Mouse (Mus musculus) intestine, embryonic 15.5 days (tissue): ENCODE measurements around the gene Gphn. TPM values are rescaled to one million over a fixed set of nuclear protein-coding genes. Genes with fewer than 3 reads are reported as not detected.
"Not testable (repeated sequence)": the region's sequence is repeated elsewhere in the genome, so short reads cannot be mapped to it uniquely, and the experiment has no call there.

Source experiments
- ATAC-seq: fragments of 200-750 bp; cut with Nextera tagmentation; 2 replicates; pipeline ENCODE4 v1.8.0; 2017; ENCODE audit warnings: moderate TSS enrichment, moderate library complexity
- H3K27ac ChIP-seq: fragments of 300-500 bp; sonication (generic); 2 replicates; pipeline ENCODE4 v1.5.1; 2015; ENCODE audit warnings: mild to moderate bottlenecking, inconsistent platforms
- H3K27me3 ChIP-seq: fragments of 300-500 bp; sonication (generic); replicated peaks from 2 replicates; pipeline ENCODE4 v1.6.1; 2015; ENCODE audit warnings: inconsistent platforms
- H3K36me3 ChIP-seq: fragments of 300-500 bp; sonication (generic); 2 replicates; pipeline ENCODE4 v1.6.1; 2015; ENCODE audit warnings: inconsistent platforms
- H3K4me1 ChIP-seq: fragments of 300-500 bp; sonication (generic); replicated peaks from 2 replicates; pipeline ENCODE4 v1.6.1; 2015; ENCODE audit warnings: inconsistent platforms
- H3K4me2 ChIP-seq: fragments of 300-500 bp; sonication (generic); replicated peaks from 2 replicates; pipeline ENCODE4 v1.6.1; 2015; ENCODE audit warnings: mild to moderate bottlenecking, inconsistent platforms
- H3K4me3 ChIP-seq: fragments of 300-500 bp; sonication (generic); replicated peaks from 2 replicates; pipeline ENCODE4 v1.5.1; 2015; ENCODE audit warnings: inconsistent platforms
- H3K9ac ChIP-seq: fragments of 300-500 bp; sonication (generic); 2 replicates; pipeline ENCODE4 v1.6.1; 2015; ENCODE audit warnings: inconsistent platforms
- H3K9me3 ChIP-seq: fragments of 300-500 bp; sonication (generic); 2 replicates; pipeline ENCODE4 v1.6.1; 2016; ENCODE audit warnings: inconsistent platforms
- WGBS: fragments of 180-500 bp; shearing (Covaris S2); methylation state at CpG from one replicate; pipeline ENCODE4 v1.1.7; 2015; 5-methylcytosine and 5-hydroxymethylcytosine counted together
- polyA plus RNA-seq: library from polyadenylated mRNA; unstranded; fragments of >200 nt; fragmentation: Nextera tagmentation; extraction: Ambion mirVana; gene quantifications from 2 replicates; pipeline ENCODE4 v1.2.1, GENCODE M21; 2015

Gene Gphn
- polyA plus RNA-seq, 1 experiment from 2014 or later: 15.3 TPM

- no peaks in the 10 kb centered on the region for H3K9me3 ChIP-seq
- H3K4me2 ChIP-seq: no peak overlapping the region
- no peak for ATAC-seq
- H3K9ac ChIP-seq: no peak overlapping the region
- H3K4me1 ChIP-seq: no peaks in the 10 kb centered on the region
- no peaks in the 10 kb centered on the region for H3K27me3 ChIP-seq
- H3K4me3 ChIP-seq: no peak overlapping the region
- no peak overlapping the region for H3K27ac ChIP-seq
- WGBS: 92% methylated on average over 1 of the region's 1 CpGs
- no peaks in the 10 kb centered on the region for H3K36me3 ChIP-seq
These were observed 169.1 kb downstream of the Gphn start for GRCm38 (mm10) chr12:78395297-78395696.

- H3K9ac ChIP-seq, ATAC-seq, H3K4me1 ChIP-seq, H3K9me3 ChIP-seq, H3K36me3 ChIP-seq, H3K27me3 ChIP-seq, H3K4me3 ChIP-seq, H3K27ac ChIP-seq, H3K4me2 ChIP-seq: not testable (repeated sequence)
- 46% methylated on average over 7 of the region's 7 CpGs for WGBS
These were observed 181.3 kb downstream of the Gphn start for GRCm38 (mm10) chr12:78407518-78407917.

DNA sequence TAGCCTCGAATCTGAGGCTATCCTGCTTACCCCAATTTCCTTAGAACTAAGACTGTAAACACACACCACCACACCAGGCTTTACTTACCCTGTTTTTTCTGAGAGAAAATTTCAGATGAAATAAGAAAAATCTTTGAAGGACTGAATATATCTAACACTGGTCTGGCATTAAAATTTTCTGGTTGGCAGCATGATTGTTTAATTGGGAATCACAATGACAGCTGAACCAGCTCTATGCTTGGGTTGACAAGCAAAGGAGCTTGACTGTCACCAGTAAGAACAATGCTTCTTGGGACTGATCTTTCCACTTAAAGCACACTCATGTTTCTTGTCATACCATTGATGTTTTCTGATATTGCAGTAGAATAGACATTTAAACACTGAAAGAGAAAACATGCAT is 296.0 kb downstream of the Gphn start:
- no peak for ATAC-seq
- 65% methylated on average over 1 of the region's 1 CpGs for WGBS
- no peak overlapping the region for H3K4me2 ChIP-seq

DNA sequence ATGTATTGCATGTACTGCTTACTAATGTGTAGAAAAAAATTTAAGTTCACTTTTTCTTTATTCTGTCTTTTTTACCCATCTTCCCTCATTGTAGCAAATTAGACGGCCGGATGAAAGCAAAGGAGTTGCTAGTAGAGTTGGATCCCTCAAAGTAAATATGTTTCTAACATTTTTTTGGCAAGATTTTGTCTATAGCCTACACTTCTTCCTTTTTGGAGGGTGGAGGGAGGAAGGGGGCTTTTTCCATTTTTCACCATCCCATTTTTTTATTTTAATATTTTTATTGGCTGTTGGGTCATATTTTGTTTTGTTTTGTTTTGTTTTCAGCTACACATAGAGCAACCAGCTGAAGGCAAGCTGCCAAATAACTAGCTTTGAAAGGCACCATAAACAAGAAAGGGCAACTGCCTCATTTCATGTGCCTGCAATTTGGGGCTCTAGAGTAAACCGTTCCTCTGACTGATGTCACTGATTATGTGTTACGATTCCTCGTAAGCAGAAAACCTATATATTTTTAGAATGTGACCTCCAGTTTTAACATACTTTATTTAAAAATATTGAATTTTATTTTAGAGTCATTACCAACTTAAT is 296.7 kb downstream of the Gphn start:
- no peak overlapping the region for H3K4me3 ChIP-seq
- no peaks in the 10 kb centered on the region for H3K27me3 ChIP-seq
- no peak for ATAC-seq
- no peak overlapping the region for H3K9ac ChIP-seq
- H3K36me3 ChIP-seq: no peaks in the 10 kb centered on the region
- H3K9me3 ChIP-seq: no peaks in the 10 kb centered on the region
- 77% methylated on average over 5 of the region's 5 CpGs for WGBS
- no peak overlapping the region for H3K4me2 ChIP-seq
- no peaks in the 10 kb centered on the region for H3K4me1 ChIP-seq
- no peak overlapping the region for H3K27ac ChIP-seq

More for the DNA sequence above, 296.0 kb downstream of the Gphn start:
- Histone ChIP-seq H3K27me3 (no peaks in the 10 kb centered on the region), H3K4me1 (no peaks in the 10 kb centered on the region), H3K27ac (no peak overlapping the region), H3K4me3 (no peak overlapping the region), H3K9me3 (no peaks in the 10 kb centered on the region), H3K9ac (no peak overlapping the region), H3K36me3 (no peaks in the 10 kb centered on the region)

- H3K9me3 ChIP-seq, H3K36me3 ChIP-seq, ATAC-seq, H3K4me2 ChIP-seq, H3K4me1 ChIP-seq, H3K4me3 ChIP-seq, H3K9ac ChIP-seq, H3K27me3 ChIP-seq, H3K27ac ChIP-seq: not testable (repeated sequence)
These were observed 311.4 kb downstream of the Gphn start for GRCm38 (mm10) chr12:78537590-78537989.

- no peak overlapping the region for H3K27ac ChIP-seq
- no peaks in the 10 kb centered on the region for H3K27me3 ChIP-seq
- no peak for ATAC-seq
- no peak overlapping the region for H3K9ac ChIP-seq
- no peak overlapping the region for H3K4me3 ChIP-seq
- 91% methylated on average over 2 of the region's 2 CpGs for WGBS
- H3K4me1 ChIP-seq: no peaks in the 10 kb centered on the region
- H3K9me3 ChIP-seq: no peaks in the 10 kb centered on the region
- H3K36me3 ChIP-seq: no peaks in the 10 kb centered on the region
- H3K4me2 ChIP-seq: no peak overlapping the region
These were observed 324.7 kb downstream of the Gphn start for GRCm38 (mm10) chr12:78550913-78551312.

DNA sequence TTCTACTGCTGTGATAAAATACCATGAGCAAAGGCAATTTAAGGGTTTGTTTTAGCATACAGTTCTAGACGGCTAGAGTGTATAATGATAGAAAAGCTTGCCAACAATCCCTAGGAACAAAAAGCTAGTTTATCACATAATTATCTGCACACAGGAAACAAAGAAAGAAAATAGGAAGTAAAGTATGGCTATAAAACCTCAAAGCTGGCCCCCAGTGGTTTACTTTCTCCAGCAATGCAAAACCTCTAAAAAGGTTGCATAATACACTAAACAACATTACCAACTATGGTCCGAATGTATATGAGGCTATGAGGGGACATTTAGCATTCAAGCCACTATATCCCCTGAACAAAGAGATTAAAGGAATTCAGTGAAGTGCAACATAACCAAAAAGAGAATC is 405.6 kb downstream of the Gphn start:
- no peaks in the 10 kb centered on the region for H3K27me3 ChIP-seq
- 65% methylated on average over 2 of the region's 2 CpGs for WGBS
- no peak overlapping the region for H3K4me3 ChIP-seq
- no peaks in the 10 kb centered on the region for H3K4me1 ChIP-seq
- ATAC-seq: no peak
- no peak overlapping the region for H3K9ac ChIP-seq
- no peaks in the 10 kb centered on the region for H3K9me3 ChIP-seq
- no peak overlapping the region for H3K4me2 ChIP-seq
- H3K27ac ChIP-seq: no peak overlapping the region
- H3K36me3 ChIP-seq: no peaks in the 10 kb centered on the region

DNA sequence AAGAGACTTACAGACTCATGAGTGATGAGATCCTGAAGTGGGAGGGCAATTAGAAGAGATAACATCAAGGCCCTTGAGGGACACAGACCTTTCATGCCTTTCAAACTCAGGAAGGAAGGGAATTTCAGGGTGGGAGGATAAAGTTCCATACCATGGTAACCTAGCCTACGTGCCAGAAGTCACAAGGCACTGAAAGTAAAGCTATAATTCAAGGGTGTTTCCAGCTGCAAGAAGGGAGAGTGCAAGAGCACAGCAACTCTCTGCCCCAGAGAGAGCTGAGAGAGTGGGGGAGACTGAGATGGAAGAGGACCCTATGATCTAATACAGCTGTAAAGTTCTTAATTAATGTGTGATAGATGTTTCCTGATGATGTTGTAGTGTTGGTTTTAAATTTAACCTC is 413.3 kb downstream of the Gphn start:
- no peaks in the 10 kb centered on the region for H3K4me1 ChIP-seq
- peak; percentile 63; the same call in 1 of the 2 replicates for ATAC-seq
- no peak overlapping the region for H3K27ac ChIP-seq
- H3K9ac ChIP-seq: no peak overlapping the region
- H3K4me3 ChIP-seq: no peak overlapping the region
- H3K27me3 ChIP-seq: no peaks in the 10 kb centered on the region
- H3K9me3 ChIP-seq: no peaks in the 10 kb centered on the region
- WGBS: 24% methylated on average over 1 of the region's 1 CpGs
- no peaks in the 10 kb centered on the region for H3K36me3 ChIP-seq
- no peak overlapping the region for H3K4me2 ChIP-seq

- H3K9ac ChIP-seq: no peak overlapping the region
- WGBS: 24% methylated on average over 2 of the region's 2 CpGs
- H3K27ac ChIP-seq: no peak overlapping the region
- no peaks in the 10 kb centered on the region for H3K27me3 ChIP-seq
- H3K9me3 ChIP-seq: no peaks in the 10 kb centered on the region
- H3K4me1 ChIP-seq: no peaks in the 10 kb centered on the region
- H3K4me3 ChIP-seq: no peak overlapping the region
- ATAC-seq: no peak
- no peak overlapping the region for H3K4me2 ChIP-seq
- H3K36me3 ChIP-seq: no peaks in the 10 kb centered on the region
These were observed 413.9 kb downstream of the Gphn start for GRCm38 (mm10) chr12:78640086-78640485.

DNA sequence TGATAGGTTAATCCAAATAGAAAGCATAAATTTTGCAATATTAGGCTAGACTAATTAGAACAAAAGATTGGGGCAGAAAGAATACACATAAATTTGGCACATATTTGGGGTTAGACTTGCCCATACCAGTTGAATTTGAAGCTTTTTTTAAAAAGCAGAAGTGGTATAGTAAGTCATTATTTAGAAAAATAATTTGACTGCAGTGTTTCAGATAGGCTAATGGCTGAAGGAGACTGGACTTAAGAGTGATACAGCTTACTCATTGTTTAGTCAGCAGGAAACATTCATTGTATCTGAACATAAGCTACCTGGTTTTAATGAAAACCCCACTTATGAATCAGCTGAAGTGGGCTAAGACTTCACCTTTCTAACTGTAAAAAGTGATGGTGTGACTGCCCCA is 415.0 kb downstream of the Gphn start:
- Histone ChIP-seq H3K9ac (no peak overlapping the region), H3K27me3 (no peaks in the 10 kb centered on the region), H3K27ac (no peak overlapping the region), H3K4me3 (no peak overlapping the region), H3K36me3 (no peaks in the 10 kb centered on the region), H3K9me3 (no peaks in the 10 kb centered on the region), H3K4me1 (no peaks in the 10 kb centered on the region), H3K4me2 (no peak overlapping the region)
- no peak for ATAC-seq

- H3K4me1 ChIP-seq: no peaks in the 10 kb centered on the region
- ATAC-seq: no peak
- no peak overlapping the region for H3K4me2 ChIP-seq
- WGBS: 88% methylated on average over 2 of the region's 2 CpGs
- no peak overlapping the region for H3K27ac ChIP-seq
- H3K36me3 ChIP-seq: no peaks in the 10 kb centered on the region
- H3K27me3 ChIP-seq: no peaks in the 10 kb centered on the region
- no peak overlapping the region for H3K9ac ChIP-seq
- no peaks in the 10 kb centered on the region for H3K9me3 ChIP-seq
- H3K4me3 ChIP-seq: no peak overlapping the region
These were observed 417.5 kb downstream of the Gphn start for GRCm38 (mm10) chr12:78643691-78644090.

DNA sequence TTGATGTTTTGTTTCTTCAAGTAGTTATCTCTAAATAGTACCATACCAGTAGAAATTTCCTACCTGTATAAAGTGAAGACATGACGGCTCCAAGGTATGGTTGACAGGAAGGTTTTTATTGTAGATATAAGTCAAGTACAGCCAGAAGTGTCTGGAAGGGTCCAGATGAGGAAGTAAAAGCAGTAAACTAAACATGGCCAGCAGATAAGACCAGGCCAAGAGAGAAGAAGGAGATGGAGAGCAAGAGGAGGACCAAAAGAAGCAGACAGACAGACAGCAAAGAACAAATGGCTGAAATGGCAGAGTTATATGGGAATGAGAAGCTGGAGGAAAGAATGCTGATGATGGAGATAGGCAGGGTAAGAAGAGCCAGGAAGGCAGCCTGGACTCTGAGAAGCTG is 419.1 kb downstream of the Gphn start:
- no peak for ATAC-seq
- Histone ChIP-seq H3K27ac (no peak overlapping the region), H3K9me3 (no peaks in the 10 kb centered on the region), H3K27me3 (no peaks in the 10 kb centered on the region), H3K4me3 (no peak overlapping the region), H3K4me2 (no peak overlapping the region), H3K4me1 (no peaks in the 10 kb centered on the region), H3K36me3 (no peaks in the 10 kb centered on the region), H3K9ac (no peak overlapping the region)
- WGBS: 89% methylated on average over 1 of the region's 1 CpGs

DNA sequence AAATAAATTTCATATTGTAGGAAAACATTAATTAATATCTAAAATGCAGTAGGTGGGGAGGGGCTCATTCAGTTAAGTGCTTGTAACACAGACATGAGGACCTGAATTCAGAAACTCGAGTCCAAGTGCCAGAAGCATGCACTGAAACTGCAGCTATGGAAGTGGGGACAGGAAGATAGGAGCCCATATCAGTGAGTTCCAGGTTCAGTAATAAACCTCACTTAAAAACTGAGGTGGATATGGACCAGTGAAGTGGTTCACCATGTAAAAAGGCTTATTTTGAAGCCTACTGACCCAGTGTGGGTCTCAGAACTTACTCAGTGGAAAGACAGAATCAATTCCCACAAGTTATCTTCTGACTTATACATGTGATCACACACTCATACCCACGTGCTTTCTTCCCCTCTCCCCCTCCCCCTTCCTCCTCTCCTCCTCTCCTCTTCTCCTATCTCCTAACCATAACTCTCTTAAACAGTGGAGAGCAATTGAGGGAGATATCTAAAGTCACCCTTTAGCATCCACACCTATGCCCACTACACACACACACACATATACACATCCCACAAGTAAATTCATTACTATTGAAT is 433.6 kb downstream of the Gphn start:
- H3K4me1 ChIP-seq: no peaks in the 10 kb centered on the region
- 75% methylated on average over 2 of the region's 2 CpGs for WGBS
- no peaks in the 10 kb centered on the region for H3K36me3 ChIP-seq
- H3K27me3 ChIP-seq: no peaks in the 10 kb centered on the region
- no peak overlapping the region for H3K27ac ChIP-seq
- no peaks in the 10 kb centered on the region for H3K9me3 ChIP-seq
- no peak for ATAC-seq
- no peak overlapping the region for H3K9ac ChIP-seq
- no peak overlapping the region for H3K4me2 ChIP-seq
- H3K4me3 ChIP-seq: no peak overlapping the region
